Mouse (Mus musculus) layer of hippocampus, adult 18-20 months (tissue): ENCODE measurements around the gene Cdkn2d. TPM values are rescaled to one million over a fixed set of nuclear protein-coding genes. Genes with fewer than 3 reads are reported as not detected.
"Not testable (repeated sequence)": the region's sequence is repeated elsewhere in the genome, so short reads cannot be mapped to it uniquely, and the experiment has no call there.

Experiments
- DNase-seq, 2 experiments: peaks; one replicate each; pipeline ENCODE4 v3.0.0; 2022; ENCODE audit warnings: low spot score in 2 of 2
- total RNA-seq, 2 experiments: library from RNA; stranded (reverse); gene quantifications; 2 replicates each; pipeline ENCODE4 v1.2.3; 2021

Gene Cdkn2d
- total RNA-seq, 2 experiments from 2014 or later = 53.7 to 56.7 TPM

DNA sequence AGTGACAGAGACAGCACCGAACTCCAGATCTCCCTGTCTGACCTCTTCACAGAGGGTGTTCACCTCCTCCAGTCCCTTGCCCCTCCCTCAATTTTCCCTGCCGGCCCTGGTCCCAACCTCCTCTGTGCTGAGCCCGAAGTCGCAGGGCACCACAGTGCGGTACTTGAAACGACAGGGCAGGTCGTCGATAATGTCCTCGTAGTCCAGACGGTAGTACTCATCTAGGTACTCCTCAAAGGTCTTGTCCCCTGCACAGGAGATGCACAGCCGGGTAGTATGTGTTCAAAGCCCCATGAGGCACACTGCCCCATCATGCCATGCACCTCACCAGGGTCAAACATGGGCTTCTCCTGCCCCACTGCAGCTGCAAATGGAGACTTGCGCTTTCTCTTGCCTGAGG is 15.5 kb downstream of the Cdkn2d start:
- no peak for DNase-seq

DNA sequence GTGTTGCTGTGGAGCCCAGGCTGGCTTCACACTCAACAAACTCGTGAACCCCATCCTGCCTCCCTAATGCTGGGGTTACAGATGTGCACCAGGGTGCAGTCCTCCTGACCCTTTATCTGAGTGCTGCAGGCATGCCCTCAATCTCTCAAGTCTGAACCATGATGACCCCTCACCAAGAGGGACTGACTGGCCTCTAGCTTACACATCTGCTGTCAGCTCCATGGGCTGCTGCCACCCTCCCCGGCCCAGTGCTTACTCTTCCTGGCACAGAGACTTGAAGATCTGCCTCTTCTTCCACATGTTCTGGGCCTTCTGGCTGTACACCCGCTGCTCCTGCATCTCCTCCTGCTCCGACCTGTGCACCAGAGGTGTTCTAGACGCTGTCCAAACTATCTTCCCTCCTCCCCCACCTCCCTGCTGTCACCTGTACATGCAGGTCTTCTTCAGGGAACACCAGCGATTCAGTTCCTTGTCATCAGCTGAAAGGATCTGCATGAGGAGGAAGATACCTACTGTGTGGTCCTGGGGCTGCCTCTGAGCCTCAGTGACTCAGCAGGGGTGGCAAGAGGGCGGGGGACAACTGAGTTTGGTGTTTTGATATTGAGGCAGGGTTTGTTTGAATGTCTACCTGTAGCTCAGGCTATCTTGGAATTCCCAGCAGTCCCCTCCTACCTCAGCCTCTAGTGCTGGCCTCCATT is 16.0 kb downstream of the Cdkn2d start:
- no peak for DNase-seq

DNA sequence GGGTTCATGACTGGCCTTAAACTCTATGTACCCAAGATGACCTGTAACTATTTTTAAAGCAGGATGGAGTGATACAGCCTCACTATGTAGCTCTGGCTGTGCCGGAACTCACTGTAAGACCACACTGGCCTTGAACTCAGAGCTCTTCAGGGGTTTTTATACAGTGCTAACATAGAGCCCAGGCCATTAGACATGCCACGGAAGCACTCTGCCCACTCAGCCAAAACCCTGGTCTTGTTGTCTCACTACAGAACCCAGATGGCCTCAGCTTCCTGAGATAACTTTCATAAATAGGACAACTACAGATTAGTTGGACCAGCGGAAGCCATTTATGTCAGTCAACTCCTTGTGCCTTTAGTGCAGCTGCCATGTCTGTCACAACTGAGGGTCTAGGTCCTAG is 16.9 kb downstream of the Cdkn2d start:
- no peak for DNase-seq

DNA sequence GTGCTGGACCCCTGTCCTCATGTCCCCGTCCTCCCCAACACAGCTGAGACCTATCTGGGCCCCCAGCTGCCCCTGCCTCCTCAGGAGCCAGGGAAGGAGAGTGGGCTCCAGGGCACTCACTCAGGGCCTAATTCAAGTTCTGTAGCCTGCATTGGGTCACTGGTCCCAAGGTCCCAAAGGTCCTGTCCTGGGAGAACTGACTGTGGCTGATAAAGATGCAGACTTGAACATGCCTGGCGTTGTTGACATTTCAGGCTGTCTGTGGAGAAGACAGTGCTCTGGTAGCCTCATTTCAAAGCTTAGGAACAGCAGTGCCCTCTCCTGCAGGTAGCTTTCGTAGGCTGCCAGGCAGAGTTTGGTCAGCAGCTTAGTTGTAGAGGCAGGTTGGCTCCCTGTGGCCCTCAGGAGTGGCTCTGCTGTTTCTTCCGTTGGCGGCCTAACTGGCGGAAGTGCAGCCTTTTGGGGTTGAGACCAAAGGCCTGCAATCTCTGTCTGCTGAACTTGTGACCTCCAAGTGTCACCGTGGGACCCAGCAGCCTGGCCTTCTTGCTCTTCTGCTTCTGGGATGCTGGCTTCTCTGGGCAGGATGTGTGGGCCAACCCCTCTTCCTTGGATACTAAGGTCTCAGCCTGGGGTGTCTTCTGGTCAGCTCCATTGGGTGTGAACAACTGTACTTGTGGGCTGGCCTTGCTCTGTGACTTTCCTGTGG is 17.5 kb downstream of the Cdkn2d start:
- DNase-seq = no peak

DNA sequence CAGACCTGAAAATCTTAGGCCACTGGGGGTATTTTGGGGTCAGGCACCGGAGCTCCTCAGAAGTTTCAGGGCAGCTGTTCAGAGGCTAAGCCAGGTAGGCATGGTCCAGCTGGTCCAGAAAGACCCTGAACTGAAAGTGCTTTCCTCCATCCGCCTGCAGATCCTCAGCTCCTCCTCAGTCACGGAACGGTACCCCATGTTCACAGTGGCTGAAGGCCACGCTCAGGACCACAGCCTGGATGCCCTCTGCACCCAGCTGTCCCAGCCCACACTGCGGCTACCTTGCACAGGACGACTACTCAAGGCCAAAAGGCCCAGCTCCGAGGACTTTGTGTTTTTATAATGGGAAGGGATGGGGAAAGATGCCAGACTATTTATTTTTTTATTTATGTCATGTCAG is 18.1 kb downstream of the Cdkn2d start:
- no peak for DNase-seq

DNA sequence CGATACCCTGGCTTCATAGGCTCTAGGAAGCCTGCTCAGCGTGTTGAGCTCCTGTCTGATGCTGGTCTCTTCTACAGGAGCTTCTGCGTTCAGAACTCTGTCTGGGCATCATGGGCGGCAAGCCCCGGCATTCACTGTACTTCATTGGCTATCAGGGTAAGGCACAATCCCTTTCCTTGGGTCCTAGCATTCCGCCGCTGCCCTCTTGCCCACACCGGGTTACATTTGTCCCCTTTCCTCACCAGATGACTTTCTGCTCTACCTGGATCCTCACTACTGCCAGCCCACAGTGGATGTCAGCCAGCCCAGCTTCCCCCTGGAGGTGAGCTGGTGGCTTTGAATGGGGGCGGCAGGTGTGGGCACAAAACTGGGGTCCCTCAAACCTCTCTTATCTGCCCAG is 18.8 kb downstream of the Cdkn2d start:
- no peak for DNase-seq

DNA sequence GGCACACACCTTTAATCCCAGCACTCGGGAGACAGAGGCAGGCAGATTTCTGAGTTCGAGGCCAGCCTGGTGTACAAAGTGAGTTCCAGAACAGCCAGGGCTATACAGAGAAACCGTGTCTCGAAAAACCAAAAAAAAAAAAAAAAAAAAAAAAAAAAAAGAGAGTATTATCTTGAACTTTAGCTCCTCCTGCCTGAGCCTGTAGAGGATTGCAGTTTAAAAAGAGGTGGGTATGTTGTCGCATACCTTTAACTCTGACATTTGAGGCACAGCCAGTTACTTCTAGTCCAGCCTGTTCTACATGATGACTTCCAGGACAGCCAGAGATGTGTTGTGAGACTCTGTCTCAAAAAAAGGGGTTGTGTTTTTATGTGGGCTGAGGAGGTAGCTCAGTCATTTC is 21.6 kb downstream of the Cdkn2d start:
- not testable (repeated sequence) for DNase-seq

DNA sequence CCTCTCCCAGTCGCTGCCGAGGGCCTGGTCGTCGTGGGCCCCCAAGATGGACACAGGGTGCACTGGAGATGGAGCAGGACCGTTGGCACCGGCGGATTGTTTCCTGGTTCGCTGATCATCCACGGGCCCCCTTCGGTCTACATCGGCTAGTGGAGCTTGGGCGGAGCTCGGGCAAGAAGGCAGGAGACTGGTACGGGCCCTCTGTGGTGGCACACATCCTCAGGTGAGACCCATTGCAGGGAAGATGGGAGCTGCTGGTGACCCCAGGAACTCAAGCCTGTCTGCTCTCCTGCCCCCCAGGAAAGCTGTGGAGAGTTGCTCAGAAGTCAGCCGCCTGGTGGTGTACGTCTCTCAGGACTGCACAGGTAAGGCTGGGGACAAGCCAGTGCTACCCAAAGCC is 22.9 kb downstream of the Cdkn2d start:
- no peak for DNase-seq

DNA sequence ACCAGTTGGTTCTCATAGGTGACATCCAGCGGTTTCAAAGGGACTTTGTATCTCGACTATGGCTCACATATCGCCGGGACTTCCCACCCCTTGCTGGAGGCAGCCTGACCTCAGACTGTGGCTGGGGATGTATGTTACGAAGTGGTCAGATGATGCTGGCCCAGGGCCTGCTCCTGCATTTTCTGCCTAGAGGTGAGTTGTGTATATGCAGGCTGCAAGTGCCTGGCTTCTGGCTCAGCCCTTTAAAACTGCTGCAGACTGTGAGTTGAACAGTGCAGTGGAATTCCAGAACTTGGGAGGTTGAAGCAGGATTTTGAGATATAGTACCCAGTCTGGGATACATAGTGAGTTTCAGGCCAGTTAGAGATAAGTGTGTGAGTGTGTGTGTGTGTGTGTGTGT is 24.3 kb downstream of the Cdkn2d start:
- DNase-seq = no peak

DNA sequence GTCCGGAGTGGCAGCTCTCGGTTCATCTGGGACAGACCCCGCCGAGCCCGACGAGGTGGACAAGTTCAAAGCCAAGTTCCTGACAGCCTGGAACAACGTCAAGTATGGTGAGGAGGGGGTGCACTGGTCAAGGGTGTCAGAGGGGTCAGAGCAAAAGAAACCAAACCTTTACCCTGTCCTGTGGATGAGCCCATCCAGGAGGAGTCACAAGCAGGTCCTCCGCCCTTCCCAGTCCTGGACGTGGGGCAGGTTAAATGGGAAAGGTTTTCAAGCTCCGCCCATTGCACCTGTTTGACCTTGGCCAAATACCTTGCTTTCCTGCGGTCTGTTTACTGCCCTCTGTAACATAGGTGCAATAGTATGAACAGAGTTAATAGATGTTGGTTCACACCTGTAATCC is 25.6 kb downstream of the Cdkn2d start:
- DNase-seq = no peak

DNA sequence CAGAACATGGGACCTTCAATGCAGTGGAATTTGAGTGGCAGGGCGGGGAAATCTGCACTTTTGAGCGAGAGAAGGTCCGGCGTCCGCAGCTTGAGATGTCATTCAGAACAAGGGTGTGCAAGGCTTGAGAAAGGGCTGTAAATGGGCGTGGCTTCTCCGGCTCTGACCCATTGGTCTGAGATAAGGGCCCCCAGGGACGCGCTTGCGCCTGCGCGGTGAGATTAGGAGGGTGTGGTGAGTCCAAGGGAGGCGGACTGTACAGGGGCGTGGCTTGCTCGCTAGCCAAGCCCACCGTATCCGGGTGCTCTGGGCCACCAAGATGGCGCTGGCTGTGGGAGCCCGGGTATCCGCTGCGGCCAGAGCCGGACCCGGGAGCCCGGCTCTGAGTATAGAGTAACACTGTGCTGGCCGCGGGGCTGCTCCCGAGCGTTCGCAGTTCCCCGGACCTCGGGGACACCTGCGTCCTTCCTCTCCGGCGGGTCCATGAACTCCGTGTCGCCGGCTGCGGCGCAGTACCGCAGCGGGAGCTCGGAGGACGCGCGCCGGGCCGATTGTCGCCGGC is 26.1 kb downstream of the Cdkn2d start, which contains the start of gene Atg4d:
Atg4d (plus strand) TSS at position 294 of the 562 bp plus-strand sequence.
- DNase-seq = peak; percentile 97

DNA sequence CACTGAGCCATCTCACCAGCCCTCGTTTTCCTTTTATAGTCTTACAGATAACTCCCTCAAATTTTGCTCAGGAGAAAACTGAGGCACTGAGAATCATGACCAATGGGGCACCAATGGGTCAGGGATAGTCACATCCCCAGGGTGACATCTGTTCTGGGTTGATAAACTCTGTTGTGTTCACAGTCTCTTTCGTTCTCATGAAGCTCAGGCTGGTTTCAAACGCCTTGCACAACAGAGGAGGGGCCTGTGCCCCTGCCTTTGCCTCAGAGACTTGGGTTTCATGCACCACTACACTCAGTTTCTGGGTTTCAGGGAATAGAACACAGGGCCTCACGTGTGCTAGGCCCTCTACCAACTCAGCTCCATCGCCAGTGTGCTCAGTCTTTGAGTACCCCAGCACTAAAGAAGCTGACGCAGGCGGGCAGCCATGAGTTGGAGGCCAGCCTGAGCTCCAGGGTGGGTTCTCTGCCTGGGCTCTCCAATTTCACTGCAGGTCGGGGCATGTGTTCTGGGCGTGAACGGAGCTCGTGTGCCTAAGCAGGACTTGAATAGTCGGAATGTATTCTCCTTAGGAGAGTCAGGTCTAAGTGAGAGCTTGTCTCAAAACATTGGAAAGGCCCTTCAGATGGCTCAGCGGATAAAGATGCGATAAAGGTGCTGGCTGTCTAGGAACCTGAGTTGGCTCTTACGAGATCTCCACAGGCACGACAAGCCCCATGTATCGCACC is 26.8 kb downstream of the Cdkn2d start:
- no peak for DNase-seq

DNA sequence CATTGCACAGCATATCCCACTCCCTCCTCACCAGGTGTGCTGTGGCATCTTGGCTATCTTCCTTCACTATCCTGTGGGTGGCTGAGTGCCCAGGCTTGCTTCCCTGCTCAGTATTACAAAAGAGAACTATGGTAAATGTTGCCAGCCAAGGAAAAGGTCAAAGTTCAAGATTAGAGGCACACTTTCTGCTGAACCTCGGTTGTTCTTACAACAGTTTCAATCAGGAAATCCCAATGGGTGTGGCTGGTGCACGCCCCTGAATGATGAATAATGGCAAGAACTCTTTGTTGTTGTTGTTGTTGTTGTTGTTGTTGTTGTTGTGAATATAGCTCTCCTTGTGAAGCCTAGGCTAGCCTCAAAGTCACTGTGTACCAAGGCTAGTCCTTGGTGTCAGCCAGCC is 29.4 kb downstream of the Cdkn2d start:
- no peak for DNase-seq

DNA sequence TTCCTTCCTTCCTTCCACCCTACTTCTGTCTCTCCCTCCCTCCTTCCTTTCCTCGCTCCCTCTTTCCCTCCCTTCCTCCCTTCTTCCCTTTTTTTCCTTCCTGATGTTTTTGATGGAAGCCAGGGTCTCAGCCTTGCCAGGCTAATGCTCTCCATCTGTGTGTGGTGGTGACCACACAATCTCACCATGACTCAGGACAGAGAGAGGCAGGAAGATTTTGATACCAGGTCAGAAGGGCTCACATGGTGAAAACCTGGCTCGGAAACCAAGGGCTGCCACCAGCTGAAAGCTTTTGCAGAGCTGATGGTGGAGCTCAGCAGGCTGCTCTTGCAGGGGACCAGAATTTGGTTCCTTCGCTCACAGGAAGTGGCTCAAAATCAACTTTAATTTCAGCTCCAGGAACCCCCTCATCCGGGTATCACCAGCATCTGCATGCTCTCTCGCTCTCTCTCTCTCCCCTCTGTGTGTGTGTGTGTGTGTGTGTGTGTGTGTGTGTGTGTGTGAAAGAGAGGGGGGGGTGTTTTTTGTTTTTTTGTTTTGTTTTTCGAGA is 30.6 kb downstream of the Cdkn2d start:
- DNase-seq = no peak

DNA sequence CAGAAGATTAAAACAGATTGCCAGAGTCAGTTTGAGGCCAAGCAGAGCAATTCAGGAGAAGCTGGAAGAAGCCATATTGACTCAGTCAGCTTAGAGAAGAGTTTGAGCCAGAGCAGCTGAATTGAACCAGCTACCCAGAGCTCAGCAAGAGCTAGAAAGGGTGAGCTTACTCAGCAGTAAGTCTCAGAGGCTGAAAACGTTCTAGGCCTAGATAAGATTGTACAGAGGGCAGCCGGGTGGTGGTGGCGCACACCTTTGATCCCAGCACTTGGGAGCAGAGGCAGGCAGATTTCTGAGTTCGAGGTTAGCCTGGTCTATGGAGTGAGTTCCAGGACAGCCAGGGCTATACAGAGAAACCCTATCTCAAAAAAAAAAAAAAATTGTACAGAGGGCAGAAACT is 34.9 kb downstream of the Cdkn2d start:
- DNase-seq = not testable (repeated sequence)

DNA sequence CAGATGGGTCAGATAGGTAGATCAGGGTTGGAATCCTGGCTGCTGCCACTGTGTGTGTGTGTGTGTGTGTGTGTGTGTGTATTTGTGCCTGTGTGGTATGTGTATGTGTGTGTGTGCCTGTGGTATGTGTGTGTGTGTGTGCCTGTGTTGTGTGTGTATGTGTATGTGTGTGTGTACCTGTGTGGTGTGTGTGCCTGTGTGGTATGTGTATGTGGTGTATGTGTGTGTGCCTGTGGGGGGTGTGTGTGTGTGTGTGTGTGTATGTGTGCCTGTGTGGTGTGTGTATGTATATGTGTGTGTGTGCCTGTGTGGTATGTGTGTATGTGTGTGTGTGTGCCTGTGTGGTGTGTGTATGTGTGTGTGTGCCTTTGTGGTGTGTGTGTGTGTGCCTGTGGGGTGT is 36.5 kb downstream of the Cdkn2d start:
- no peak for DNase-seq

DNA sequence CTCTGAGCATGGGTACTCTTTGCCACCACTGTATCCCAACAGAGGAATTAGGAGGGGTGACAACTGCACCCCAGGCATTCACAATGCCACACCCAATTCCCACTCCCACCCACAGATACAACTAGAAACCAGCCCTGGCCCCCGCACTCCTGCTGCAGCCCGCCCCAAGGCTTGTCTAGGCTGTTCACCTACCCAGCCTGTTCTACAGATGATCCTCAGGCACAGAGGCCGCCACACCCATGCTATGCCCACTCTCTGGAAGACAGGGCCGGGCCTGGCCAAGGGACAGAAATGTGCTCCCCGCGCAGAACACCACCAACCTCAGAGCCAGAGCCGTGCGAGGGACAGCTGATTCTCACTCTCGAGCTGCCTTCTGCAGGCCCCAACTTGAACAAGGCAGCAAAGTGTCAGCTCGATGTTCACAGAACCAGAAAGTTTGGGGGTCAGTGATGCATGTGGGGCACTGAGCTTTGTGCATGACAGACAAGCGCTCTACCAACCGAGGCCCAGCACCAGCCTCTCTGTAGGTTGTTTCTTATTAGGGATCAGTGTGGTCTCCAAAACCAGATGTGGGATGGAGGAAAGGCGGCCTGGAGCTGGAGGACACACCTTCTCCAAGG is 40.0 kb downstream of the Cdkn2d start:
- no peak for DNase-seq

DNA sequence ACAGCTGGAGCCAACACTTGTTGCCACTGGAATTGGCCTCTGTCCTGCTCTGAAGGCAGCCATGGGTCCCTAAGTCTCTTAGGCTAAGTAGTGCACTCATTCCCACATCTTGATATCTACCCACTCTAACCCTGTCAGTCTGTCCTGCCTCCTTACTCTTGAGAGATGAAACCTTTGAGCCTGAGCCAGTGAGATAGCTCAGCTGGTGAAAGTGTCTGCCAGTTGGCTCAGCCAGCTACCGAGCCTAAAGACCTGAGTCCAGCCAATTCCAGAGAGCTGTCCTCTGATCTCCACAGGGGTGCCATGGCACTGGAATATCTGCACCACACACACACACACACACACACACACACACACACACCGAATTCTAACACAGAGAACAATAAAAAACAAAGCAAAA is 40.7 kb downstream of the Cdkn2d start:
- no peak for DNase-seq

DNA sequence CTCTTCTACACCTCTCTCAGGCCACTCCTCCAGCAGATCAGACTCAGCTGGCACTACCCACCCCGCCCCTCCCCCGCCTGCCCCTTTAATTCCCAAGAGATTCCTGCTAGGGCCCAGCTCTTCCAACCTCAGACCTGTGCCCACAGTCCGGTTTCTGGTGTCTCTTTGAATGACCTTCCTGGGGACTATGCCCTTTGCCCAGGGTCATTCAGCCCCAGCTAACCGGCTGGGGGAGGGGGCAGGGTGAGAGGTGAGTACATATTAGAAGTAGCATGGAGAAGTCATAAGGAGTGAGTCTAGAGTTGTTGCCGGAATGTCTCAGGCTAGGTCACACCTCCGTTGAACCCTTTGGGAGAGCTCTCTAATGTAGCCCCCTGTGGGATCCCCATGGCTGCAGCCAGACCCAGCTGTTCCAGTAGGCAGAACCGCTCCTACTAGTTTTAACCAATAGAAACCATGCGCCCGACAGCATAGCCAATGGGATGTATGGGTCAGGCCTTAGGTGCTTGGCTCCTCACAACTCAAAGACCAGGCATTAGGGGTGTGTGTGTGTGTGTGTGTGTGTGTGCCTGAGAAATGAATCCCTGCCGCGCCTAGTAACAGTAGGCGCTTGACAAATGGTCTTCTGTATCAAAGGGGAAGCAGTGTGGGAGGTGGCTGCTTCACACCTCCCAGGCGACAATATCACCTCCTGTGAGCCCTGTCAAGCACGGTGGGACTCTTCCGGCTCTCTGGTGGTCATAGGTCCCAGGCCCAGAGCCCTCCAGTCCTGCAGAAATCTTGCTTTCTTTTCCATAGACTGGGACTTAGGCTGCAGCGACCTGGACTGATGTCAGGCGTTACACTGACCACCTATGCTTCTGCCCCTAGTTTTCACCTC is 41.3 kb downstream of the Cdkn2d start:
- no peak for DNase-seq

DNA sequence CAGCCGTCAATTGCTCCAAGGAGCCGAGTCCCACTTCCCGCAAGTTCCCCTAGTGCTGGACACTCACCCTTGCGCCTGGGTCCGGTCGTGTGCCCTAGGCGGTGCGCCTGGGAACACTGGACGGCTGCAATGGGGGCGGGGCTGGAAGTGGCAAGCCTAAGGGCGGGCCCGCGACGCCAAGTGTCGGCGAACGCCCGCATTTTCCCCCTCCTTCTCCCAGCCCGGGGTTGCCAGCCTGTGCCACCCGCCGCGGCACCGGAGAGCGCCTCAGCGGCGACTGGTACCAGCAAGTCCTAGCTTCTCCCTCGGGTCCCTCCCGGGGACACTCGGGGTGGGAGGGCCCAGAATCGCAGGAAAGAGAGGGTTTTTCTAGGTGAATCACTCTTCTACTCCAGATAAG is 42.9 kb downstream of the Cdkn2d start, which contains the start of gene S1pr5:
S1pr5 (minus strand) TSS at position 118 of the 400 bp plus-strand sequence.
- peak in 1 of 2 experiments; percentile 61 for DNase-seq
